Mouse (Mus musculus) testis, adult 2 months (tissue): ENCODE data around the gene Mapre3.

ENCODE experiments used
- CTCF ChIP-seq: fragments of 200-500 bp; IDR thresholded peaks from 2 replicates; pipeline ENCODE4 v1.5.1; 2012; ENCODE audit warnings: low read depth, mild to moderate bottlenecking, inconsistent platforms, low read length, moderate library complexity; ENCODE audit not compliant: control insufficient read depth, insufficient read depth, insufficient replicate concordance
- POLR2A ChIP-seq: fragments of 200-500 bp; IDR thresholded peaks from 2 replicates; pipeline ENCODE4 v1.6.1; 2012; ENCODE audit warnings: low read depth, mild to moderate bottlenecking, inconsistent platforms, low read length, moderate library complexity; ENCODE audit not compliant: control insufficient read depth

- TF ChIP-seq CTCF (no peak), POLR2A (no peak)
These were observed 19.0 kb downstream of the Mapre3 start for GRCm38 (mm10) chr5:30833416-30833815.
